ENCODE assay signal across 26 mouse cellular contexts in the genomic region with DNA sequence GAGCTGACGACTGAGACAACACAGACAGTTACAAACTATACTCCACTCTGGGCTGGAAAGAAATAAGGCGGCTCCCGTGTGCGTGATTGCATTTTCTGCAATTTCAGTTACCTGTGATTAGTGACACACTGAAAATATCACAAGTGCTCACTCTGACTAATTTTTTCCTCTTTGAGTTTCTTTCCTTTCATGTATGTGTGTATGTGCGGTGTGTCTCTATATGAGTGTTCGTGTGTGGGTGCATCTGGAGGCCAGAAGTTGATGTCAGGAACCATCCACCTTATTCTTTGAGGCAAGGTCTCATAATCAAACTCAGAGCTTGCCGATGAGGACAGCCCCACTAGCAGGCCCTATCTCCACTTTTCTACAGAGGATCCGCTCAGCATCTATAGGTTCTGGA.
"Had no signal": no experiment of that assay in that cellular context is flagged by ENCODE, and none has a peak within 500 bp of the region (broad histone marks: within the 10 kb centered on the region; RNA-seq: fewer than 3 reads in every experiment).

No protein-coding gene starts in this region.

- H3K4me1 ChIP-seq: hindbrain, embryonic 12.5 days; kidney, embryonic 15.5 days; limb, embryonic 12.5 days had no signal

- H3K4me2 ChIP-seq: heart, embryonic 12.5 days; hindbrain, embryonic 12.5 days; hindbrain, embryonic 14.5 days; kidney, embryonic 15.5 days; limb, embryonic 12.5 days; liver, embryonic 11.5 days had no signal

- H3K9me3 ChIP-seq: heart, embryonic 10.5 days; heart, embryonic 12.5 days; hindbrain, embryonic 10.5 days; hindbrain, embryonic 12.5 days; kidney, embryonic 15.5 days; limb, embryonic 10.5 days; limb, embryonic 12.5 days had no signal

- DNase-seq: gastrocnemius, adult 2 months; gastrocnemius, postnatal 10 days; gastrocnemius, postnatal 25 days; heart, adult 18-20 months; heart, postnatal 10 days; heart, postnatal 4 days; kidney, adult 11 months; kidney, adult 2 months; kidney, adult 9 months; kidney, postnatal 14 days; kidney, postnatal 36 days; liver had no signal

- H3K27me3 ChIP-seq: heart, embryonic 12.5 days; hindbrain, embryonic 12.5 days; limb, embryonic 12.5 days had no signal

- H3K4me3 ChIP-seq: gastrocnemius, adult 2 months; heart, embryonic 10.5 days; heart, embryonic 12.5 days; hindbrain, embryonic 10.5 days; hindbrain, embryonic 12.5 days; kidney, embryonic 15.5 days; left cerebral cortex, adult 2 months; limb, embryonic 10.5 days; limb, embryonic 12.5 days had no signal

- ATAC-seq: hindbrain, embryonic 16.5 days; intestine, embryonic 16.5 days had no signal

- H3K27ac ChIP-seq: gastrocnemius, adult 2 months; hindbrain, embryonic 10.5 days; hindbrain, embryonic 12.5 days; hindbrain, embryonic 14.5 days; kidney, embryonic 15.5 days; kidney, postnatal 0 days; left cerebral cortex, adult 2 months; limb, embryonic 10.5 days; limb, embryonic 12.5 days; liver, embryonic 14.5 days had no signal

- H3K9ac ChIP-seq: heart, embryonic 12.5 days; hindbrain, embryonic 12.5 days; hindbrain, embryonic 14.5 days; kidney, embryonic 15.5 days; limb, embryonic 12.5 days; liver, embryonic 14.5 days had no signal
